In genomic region chr7:35396542-35397168, GRCm38 (mm10) we compare ENCODE assay signal across 7 mouse cellular contexts. TPM values are rescaled to one million over a fixed set of nuclear protein-coding genes. Genes with fewer than 3 reads are reported as not detected.
DNase-seq lines count a peak whose midpoint lies in the region; ATAC-seq lines count a peak whose summit lies in the region.

Gene Faap24, minus strand, starts transcription at chr7:35396836.
Gene Cep89, plus strand, starts transcription at chr7:35397035.

- peak; percentile 81 for DNase-seq in adrenal gland, postnatal 25 days
- DNase-seq in heart, adult 11 months: peak; percentile 100
- DNase-seq in kidney, adult 18-20 months: peak; percentile 93
- DNase-seq in limb, embryonic 11.5 days (ENCODE audit: low spot score): peak; percentile 99
- peak; percentile 97 for DNase-seq in midbrain, embryonic 14.5 days
- DNase-seq in spleen, adult 18-20 months: peak; percentile 82 to 87

- WGBS in embryonic facial prominence, embryonic 12.5 days: under 1% methylated on average over 28 of the region's 28 CpGs
- under 1% methylated on average over 28 of the region's 28 CpGs for WGBS in limb, embryonic 11.5 days
- under 1% methylated on average over 28 of the region's 28 CpGs for WGBS in midbrain, embryonic 14.5 days

- H3K4me2 ChIP-seq in embryonic facial prominence, embryonic 12.5 days (replicated peaks): peak within 1 kb of the TSS; percentile 61
- H3K4me2 ChIP-seq in limb, embryonic 11.5 days (ENCODE audit: low read depth, severe bottlenecking): peak within 1 kb of the TSS; percentile 55
- peak within 1 kb of the TSS; percentile 93 for H3K4me2 ChIP-seq in midbrain, embryonic 14.5 days (ENCODE audit: low read length)

- peak within 1 kb of the TSS; percentile 67 for H3K4me3 ChIP-seq in embryonic facial prominence, embryonic 12.5 days
- H3K4me3 ChIP-seq in limb, embryonic 11.5 days (ENCODE audit: low read depth, low read length): peak within 1 kb of the TSS; percentile 56
- H3K4me3 ChIP-seq in midbrain, embryonic 14.5 days (replicated peaks; ENCODE audit: low read depth, low read length): peak within 1 kb of the TSS; percentile 53

- H3K9me3 ChIP-seq in embryonic facial prominence, embryonic 12.5 days: no peaks in the 10 kb centered on the region
- H3K9me3 ChIP-seq in limb, embryonic 11.5 days (ENCODE audit: control insufficient read depth, low read length): no peaks in the 10 kb centered on the region
- no peaks in the 10 kb centered on the region for H3K9me3 ChIP-seq in midbrain, embryonic 14.5 days (ENCODE audit: control insufficient read depth, low read length)

- H3K9ac ChIP-seq in embryonic facial prominence, embryonic 12.5 days: peak within 1 kb of the TSS; percentile 76
- peak within 1 kb of the TSS; percentile 60 for H3K9ac ChIP-seq in limb, embryonic 11.5 days (ENCODE audit: low read length)
- peak within 1 kb of the TSS; percentile 65 for H3K9ac ChIP-seq in midbrain, embryonic 14.5 days (replicated peaks; ENCODE audit: low read length)

- ATAC-seq in embryonic facial prominence, embryonic 12.5 days (ENCODE audit: insufficient number of reproducible peaks, insufficient read depth, low FRiP score, low TSS enrichment): peak; percentile 96
- ATAC-seq in limb, embryonic 11.5 days (ENCODE audit: insufficient number of reproducible peaks, low FRiP score, low TSS enrichment, low read depth): peak; percentile 96
- ATAC-seq in midbrain, embryonic 14.5 days (ENCODE audit: low FRiP score, low TSS enrichment): peak; percentile 99

- H3K4me1 ChIP-seq in embryonic facial prominence, embryonic 12.5 days: peaks cover 11% of the 10 kb centered on the region
- H3K4me1 ChIP-seq in limb, embryonic 11.5 days (ENCODE audit: control insufficient read depth, insufficient read depth, low read length): peaks cover 7% of the 10 kb centered on the region; the same call in 1 of the 2 replicates
- peaks cover 16% of the 10 kb centered on the region for H3K4me1 ChIP-seq in midbrain, embryonic 14.5 days (ENCODE audit: control insufficient read depth, insufficient read depth, low read length)

- peaks cover 32% of the 10 kb centered on the region for H3K36me3 ChIP-seq in embryonic facial prominence, embryonic 12.5 days
- H3K36me3 ChIP-seq in limb, embryonic 11.5 days (ENCODE audit: control insufficient read depth, insufficient read depth, low read length): peaks cover 10% of the 10 kb centered on the region; the same call in 1 of the 2 replicates
- H3K36me3 ChIP-seq in midbrain, embryonic 14.5 days (ENCODE audit: control insufficient read depth, insufficient read depth, low read length): peaks cover 24% of the 10 kb centered on the region

- H3K27ac ChIP-seq in embryonic facial prominence, embryonic 12.5 days: no peak within 1 kb of the TSS
- no peak within 1 kb of the TSS for H3K27ac ChIP-seq in limb, embryonic 11.5 days (replicated peaks; ENCODE audit: low read depth, low read length)
- 0 out of 2 replicates have a peak within 1 kb of the TSS, but pooled peaks have one; percentile 13 for H3K27ac ChIP-seq in midbrain, embryonic 14.5 days (replicated peaks; ENCODE audit: low read depth, low read length)

- no peaks in the 10 kb centered on the region for H3K27me3 ChIP-seq in embryonic facial prominence, embryonic 12.5 days
- no peaks in the 10 kb centered on the region for H3K27me3 ChIP-seq in limb, embryonic 11.5 days (ENCODE audit: control insufficient read depth, insufficient read depth, low read length)
- H3K27me3 ChIP-seq in midbrain, embryonic 14.5 days (ENCODE audit: control insufficient read depth, insufficient read depth, low read length): no peaks in the 10 kb centered on the region

RNA-seq across cellular contexts. Expression of gene Faap24, which starts in this region (rescaled TPM):
- total RNA-seq in adrenal gland, postnatal 25 days (2021): 8.6 and 11.9 TPM in 2 replicates
- polyA plus RNA-seq in embryonic facial prominence, embryonic 12.5 days (2016; fragmentation: Nextera tagmentation; extraction: Ambion mirVana): 14.0 and 15.4 TPM in 2 replicates
- 19.5 and 19.6 TPM in 2 replicates for polyA plus RNA-seq in limb, embryonic 11.5 days (2014; fragmentation: Nextera tagmentation; extraction: Ambion mirVana)
- 17.7 and 19.1 TPM in 2 replicates for polyA plus RNA-seq in midbrain, embryonic 14.5 days (2014; fragmentation: Nextera tagmentation; extraction: Ambion mirVana)

RNA-seq across cellular contexts. Expression of gene Cep89, which starts in this region (rescaled TPM):
- 20.0 and 27.3 TPM in 2 replicates for total RNA-seq in adrenal gland, postnatal 25 days (2021)
- 56.0 and 58.3 TPM in 2 replicates for polyA plus RNA-seq in embryonic facial prominence, embryonic 12.5 days (2016; fragmentation: Nextera tagmentation; extraction: Ambion mirVana)
- 43.8 and 54.3 TPM in 2 replicates for polyA plus RNA-seq in limb, embryonic 11.5 days (2014; fragmentation: Nextera tagmentation; extraction: Ambion mirVana)
- 19.7 and 27.2 TPM in 2 replicates for polyA plus RNA-seq in midbrain, embryonic 14.5 days (2014; fragmentation: Nextera tagmentation; extraction: Ambion mirVana)
